Mouse (Mus musculus): ENCODE measurements at regions not wholly inside any gene's neighbourhood (a gene's known extent, or its start where the extent isn't known, plus 50 kb on each side); places are given as distances from the start of the nearest gene placed in this dataset.

- Histone ChIP-seq H3K4me2 (ENCODE audit: low read length) (no peak overlapping the region), H3K27ac (no peak overlapping the region), H3K27me3 (ENCODE audit: insufficient read depth, low read length) (no peaks in the 10 kb centered on the region), H3K9ac (ENCODE audit: low read depth, low read length) (no peak overlapping the region), H3K4me3 (replicated peaks; ENCODE audit: low read depth, low read length) (no peak overlapping the region), H3K9me3 (replicated peaks; ENCODE audit: low read length) (no peaks in the 10 kb centered on the region), H3K36me3 (ENCODE audit: insufficient read depth, low read length) (no peaks in the 10 kb centered on the region), H3K4me1 (replicated peaks; ENCODE audit: insufficient read depth, low read length) (no peaks in the 10 kb centered on the region)
- ATAC-seq (replicated peaks; ENCODE audit: low FRiP score, low read depth) (no peak), DNase-seq (ENCODE audit: low spot score) (no peak)
- TF ChIP-seq CTCF (IDR thresholded peaks at IDR 0.05; ENCODE audit: low read depth): no peak
- WGBS: 71% methylated on average over 2 of the region's 2 CpGs
Measured at GRCm38 (mm10) chr15:49043035-49043434, 4841.7 kb upstream of the Gm7489 start.

- no peak overlapping the region for H3K4me3 ChIP-seq (replicated peaks; ENCODE audit: low read depth, low read length)
- no peak for DNase-seq (ENCODE audit: low spot score)
- H3K36me3 ChIP-seq (ENCODE audit: insufficient read depth, low read length): no peaks in the 10 kb centered on the region
- H3K27me3 ChIP-seq (ENCODE audit: insufficient read depth, low read length): no peaks in the 10 kb centered on the region
- H3K9ac ChIP-seq (ENCODE audit: low read depth, low read length): no peak overlapping the region
- no peaks in the 10 kb centered on the region for H3K4me1 ChIP-seq (replicated peaks; ENCODE audit: insufficient read depth, low read length)
- no peak overlapping the region for H3K27ac ChIP-seq
- no peaks in the 10 kb centered on the region for H3K9me3 ChIP-seq (replicated peaks; ENCODE audit: low read length)
- TF ChIP-seq CTCF (IDR thresholded peaks at IDR 0.05; ENCODE audit: low read depth): no peak
- ATAC-seq (replicated peaks; ENCODE audit: low FRiP score, low read depth): no peak
- 74% methylated on average over 1 of the region's 1 CpGs for WGBS
- H3K4me2 ChIP-seq (ENCODE audit: low read length): no peak overlapping the region
Measured at GRCm38 (mm10) chr15:49065069-49065468, 4819.6 kb upstream of the Gm7489 start.

DNA sequence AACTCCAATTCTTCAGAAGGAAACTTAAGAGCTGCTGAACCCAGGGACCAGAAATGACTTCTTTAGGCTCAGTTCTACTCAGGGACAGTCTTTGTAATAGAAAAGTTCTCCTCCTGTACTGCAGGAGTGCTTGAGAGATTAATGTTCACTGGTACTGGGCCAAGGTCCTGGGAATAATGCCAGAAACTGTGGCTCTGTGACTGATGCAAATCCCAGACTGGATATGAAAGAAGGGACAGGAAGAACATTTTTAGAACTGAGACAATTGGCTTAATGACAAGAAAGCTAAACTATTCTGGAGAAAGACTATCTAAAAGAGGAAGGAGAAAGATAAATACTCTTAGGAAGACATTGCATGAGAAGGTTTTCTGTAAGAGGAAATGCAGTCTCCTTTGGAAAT lies 4818.8 kb upstream of the Gm7489 start:
- DNase-seq (ENCODE audit: low spot score) (peak; percentile 88), ATAC-seq (replicated peaks; ENCODE audit: low FRiP score, low read depth) (0 out of 2 replicates have a peak, but pooled peaks have one; percentile 46)
- Histone ChIP-seq H3K4me3 (replicated peaks; ENCODE audit: low read depth, low read length) (no peak overlapping the region), H3K4me2 (ENCODE audit: low read length) (no peak overlapping the region), H3K4me1 (replicated peaks; ENCODE audit: insufficient read depth, low read length) (no peaks in the 10 kb centered on the region), H3K27me3 (ENCODE audit: insufficient read depth, low read length) (no peaks in the 10 kb centered on the region), H3K9ac (ENCODE audit: low read depth, low read length) (no peak overlapping the region), H3K36me3 (ENCODE audit: insufficient read depth, low read length) (no peaks in the 10 kb centered on the region), H3K27ac (no peak overlapping the region), H3K9me3 (replicated peaks; ENCODE audit: low read length) (no peaks in the 10 kb centered on the region)
- no peak for TF ChIP-seq CTCF (IDR thresholded peaks at IDR 0.05; ENCODE audit: low read depth)

DNA sequence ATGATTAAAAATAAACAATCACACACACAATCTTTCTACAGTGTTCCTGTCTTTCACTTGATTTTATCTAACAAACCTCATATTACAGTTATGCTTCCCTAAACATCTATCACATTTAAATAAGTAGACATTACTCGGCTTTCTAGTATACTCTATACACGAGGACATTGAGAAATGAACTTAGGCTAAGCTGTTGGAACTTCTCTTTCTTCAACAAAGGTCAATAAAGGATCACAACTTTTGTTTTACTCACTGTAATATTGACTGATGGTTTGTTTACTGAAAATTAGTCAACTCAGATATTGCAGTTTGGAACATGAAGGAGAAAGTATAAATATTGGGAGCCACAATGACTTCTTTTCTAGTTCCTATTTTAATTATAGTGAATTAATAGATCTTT lies 4818.3 kb upstream of the Gm7489 start:
- no peaks in the 10 kb centered on the region for H3K36me3 ChIP-seq (ENCODE audit: insufficient read depth, low read length)
- no peaks in the 10 kb centered on the region for H3K9me3 ChIP-seq (replicated peaks; ENCODE audit: low read length)
- H3K4me3 ChIP-seq (replicated peaks; ENCODE audit: low read depth, low read length): no peak overlapping the region
- TF ChIP-seq CTCF (IDR thresholded peaks at IDR 0.05; ENCODE audit: low read depth): no peak
- no peaks in the 10 kb centered on the region for H3K4me1 ChIP-seq (replicated peaks; ENCODE audit: insufficient read depth, low read length)
- H3K27me3 ChIP-seq (ENCODE audit: insufficient read depth, low read length): no peaks in the 10 kb centered on the region
- no peak for DNase-seq (ENCODE audit: low spot score)
- H3K4me2 ChIP-seq (ENCODE audit: low read length): no peak overlapping the region
- no peak overlapping the region for H3K9ac ChIP-seq (ENCODE audit: low read depth, low read length)
- whole genome bisulfite sequencing: 42% methylated on average over 2 of the region's 2 CpGs
- H3K27ac ChIP-seq: no peak overlapping the region
- no peak for ATAC-seq (replicated peaks; ENCODE audit: low FRiP score, low read depth)

Measured in kidney, postnatal 0 days (tissue).